Mouse (Mus musculus) heart, adult 9 months (tissue): ENCODE results near the gene Shc4.
A peak's percentile ranks its signal among the peaks of the same experiment; 100 is the strongest.

Experiments
- DNase-seq, 2 experiments: peaks; one replicate each; pipeline ENCODE4 v3.0.0; 2022; ENCODE audit warnings: low spot score in 2 of 2

Shc4 gene

GRCm38 (mm10) chr2:125685441-125686150 is 38.4 kb downstream of the Shc4 start:
- no peak for DNase-seq

GRCm38 (mm10) chr2:125684559-125685440 is 39.1 kb downstream of the Shc4 start:
- no peak for DNase-seq

GRCm38 (mm10) chr2:125683895-125684294 is 40.1 kb downstream of the Shc4 start:
- no peak for DNase-seq

GRCm38 (mm10) chr2:125681811-125682210 is 42.1 kb downstream of the Shc4 start:
- DNase-seq, result no peak

- peak; percentile 57 to 72 for DNase-seq
Measured at GRCm38 (mm10) chr2:125672957-125673631, 50.9 kb downstream of the Shc4 start, which contains the start of gene Eid1. TSS of gene Eid1 (plus strand) at chr2:125673095.

- peak in 1 of 2 experiments; percentile 22 for DNase-seq
Measured at GRCm38 (mm10) chr2:125672568-125672956, 51.4 kb downstream of the Shc4 start.

- DNase-seq, result no peak
Measured at GRCm38 (mm10) chr2:125670846-125671245, 53.1 kb downstream of the Shc4 start.

GRCm38 (mm10) chr2:125667721-125668120 is 56.2 kb downstream of the Shc4 start:
- no peak for DNase-seq

- DNase-seq, result no peak
Measured at GRCm38 (mm10) chr2:125667184-125667583, 56.8 kb downstream of the Shc4 start.

- DNase-seq, result no peak
Measured at GRCm38 (mm10) chr2:125666668-125667067, 57.3 kb downstream of the Shc4 start.

- DNase-seq, result no peak
Measured at GRCm38 (mm10) chr2:125665909-125666308, 58.0 kb downstream of the Shc4 start.

- DNase-seq, result no peak
Measured at GRCm38 (mm10) chr2:125665213-125665612, 58.7 kb downstream of the Shc4 start.

- no peak for DNase-seq
Measured at GRCm38 (mm10) chr2:125662517-125662916, 61.4 kb downstream of the Shc4 start.

- DNase-seq, result no peak
Measured at GRCm38 (mm10) chr2:125661156-125661555, 62.8 kb downstream of the Shc4 start.

GRCm38 (mm10) chr2:125660537-125661130 is 63.3 kb downstream of the Shc4 start:
- no peak for DNase-seq

- DNase-seq, result peak; percentile 32 to 54
Measured at GRCm38 (mm10) chr2:125659823-125660536, 64.0 kb downstream of the Shc4 start.

- no peak for DNase-seq
Measured at GRCm38 (mm10) chr2:125655391-125655790, 68.6 kb downstream of the Shc4 start.

GRCm38 (mm10) chr2:125653286-125653685 is 70.7 kb downstream of the Shc4 start:
- DNase-seq, result no peak

GRCm38 (mm10) chr2:125651563-125651962 is 72.4 kb downstream of the Shc4 start:
- peak; percentile 23 to 43 for DNase-seq

- no peak for DNase-seq
Measured at GRCm38 (mm10) chr2:125650742-125651352, 73.1 kb downstream of the Shc4 start.

- DNase-seq, result no peak
Measured at GRCm38 (mm10) chr2:125650038-125650437, 73.9 kb downstream of the Shc4 start.
